Mouse (Mus musculus) stomach, embryonic 14.5 days (tissue): ENCODE results near the gene Setd1a. TPM values are rescaled to one million over a fixed set of nuclear protein-coding genes. Genes with fewer than 3 reads are reported as not detected.
A peak's percentile ranks its signal among the peaks of the same experiment; 100 is the strongest.
"Not testable (repeated sequence)": the region's sequence is repeated elsewhere in the genome, so short reads cannot be mapped to it uniquely, and the experiment has no call there.

Source experiments
- ATAC-seq: fragments of 200-750 bp; cut with Nextera tagmentation; 2 replicates; pipeline ENCODE4 v1.8.0; 2017; ENCODE audit warnings: low read depth, moderate TSS enrichment; ENCODE audit not compliant: insufficient number of reproducible peaks, insufficient read depth, low FRiP score
- H3K27ac ChIP-seq: fragments of 300-500 bp; sonication (generic); 2 replicates; pipeline ENCODE4 v1.5.1; 2014; ENCODE audit warnings: mild to moderate bottlenecking, low read length, moderate library complexity, mixed read lengths
- H3K27me3 ChIP-seq: fragments of 300-500 bp; sonication (generic); 2 replicates; pipeline ENCODE4 v1.6.1; 2014; ENCODE audit warnings: low read length, control low read depth, mixed read lengths; ENCODE audit not compliant: control insufficient read depth, insufficient read depth
- H3K36me3 ChIP-seq: fragments of 300-500 bp; sonication (generic); 2 replicates; pipeline ENCODE4 v1.6.1; 2014; ENCODE audit warnings: mild to moderate bottlenecking, control low read depth, low read length, moderate library complexity, mixed read lengths; ENCODE audit not compliant: control insufficient read depth, insufficient read depth
- H3K4me1 ChIP-seq: fragments of 300-500 bp; sonication (generic); 2 replicates; pipeline ENCODE4 v1.6.1; 2014; ENCODE audit warnings: low read length, control low read depth, mixed read lengths; ENCODE audit not compliant: control insufficient read depth, insufficient read depth
- H3K4me2 ChIP-seq: fragments of 300-500 bp; sonication (generic); replicated peaks from 2 replicates; pipeline ENCODE4 v1.6.1; 2014; ENCODE audit warnings: low read depth, low read length, control low read depth
- H3K4me3 ChIP-seq: fragments of 300-500 bp; sonication (generic); 2 replicates; pipeline ENCODE4 v1.5.1; 2014; ENCODE audit warnings: low read depth, low read length, control low read depth
- H3K9ac ChIP-seq: fragments of 300-500 bp; sonication (generic); replicated peaks from 2 replicates; pipeline ENCODE4 v1.6.1; 2014; ENCODE audit warnings: low read depth, mild to moderate bottlenecking, control low read depth, low read length, moderate library complexity, mixed read lengths
- H3K9me3 ChIP-seq: fragments of 300-500 bp; sonication (generic); 2 replicates; pipeline ENCODE4 v1.6.1; 2016; ENCODE audit warnings: low read depth, low read length, control low read depth; ENCODE audit not compliant: control insufficient read depth
- WGBS: fragments of 180-500 bp; shearing (Covaris S2); extraction: QIAGEN DNeasy Blood & Tissue Kit; methylation state at CpG from one replicate; pipeline ENCODE4 v1.1.7; 2014; 5-methylcytosine and 5-hydroxymethylcytosine counted together
- polyA plus RNA-seq: library from polyadenylated mRNA; unstranded; fragments of >200 nt; fragmentation: Nextera tagmentation; extraction: Ambion mirVana; gene quantifications from 2 replicates; pipeline ENCODE4 v1.2.1, GENCODE M21; 2014

Setd1a gene
- polyA plus RNA-seq, 1 experiment from 2014 or later: 31.2 TPM

DNA sequence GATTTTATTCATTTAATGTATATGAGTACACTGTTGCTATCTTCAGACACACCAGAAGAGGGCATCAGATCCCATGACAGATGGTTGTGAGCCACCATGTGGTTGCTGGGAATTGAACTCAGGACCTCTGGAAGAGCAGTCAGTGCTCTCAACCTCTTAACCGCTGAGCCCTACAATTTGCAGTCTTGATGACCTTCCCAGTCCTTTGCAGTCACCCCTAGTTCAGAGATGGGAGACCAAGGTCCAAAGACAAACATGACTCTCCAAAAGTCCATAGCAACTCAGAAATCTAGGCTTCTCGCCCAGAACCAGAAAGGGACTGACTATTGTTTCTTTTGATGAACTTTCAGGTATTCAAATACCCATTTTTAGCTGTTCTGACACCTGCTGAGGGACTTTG, 63.6 kb downstream of the Setd1a start:
- H3K36me3 ChIP-seq: peaks cover 15% of the 10 kb centered on the region
- not testable (repeated sequence) for H3K4me2 ChIP-seq, H3K4me1 ChIP-seq, H3K9me3 ChIP-seq, H3K4me3 ChIP-seq, H3K27me3 ChIP-seq, ATAC-seq, H3K27ac ChIP-seq, H3K9ac ChIP-seq
- 71% methylated on average over 2 of the region's 2 CpGs for WGBS

DNA sequence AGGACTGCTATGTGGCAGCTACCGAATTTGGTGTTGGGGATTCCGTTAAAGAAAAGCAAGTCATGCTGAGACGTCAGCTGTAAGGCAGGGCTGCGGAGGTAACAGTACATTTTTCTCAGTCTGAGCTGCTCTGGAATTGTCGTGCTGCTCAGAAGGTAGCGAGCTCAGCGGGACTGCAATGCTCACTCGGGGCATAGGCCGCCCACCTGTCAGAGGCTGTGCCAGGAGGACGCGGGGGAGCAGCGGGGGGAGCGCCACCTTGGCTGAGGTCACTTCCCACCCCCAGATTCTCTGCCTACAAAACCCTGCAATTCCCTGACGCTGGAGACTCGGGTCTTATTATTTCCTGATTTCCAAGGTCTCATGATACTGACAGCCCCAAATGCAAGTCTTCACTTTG, 64.4 kb downstream of the Setd1a start:
- 3% methylated on average over 15 of the region's 15 CpGs for WGBS
- peak overlapping the region; percentile 94 for H3K27ac ChIP-seq
- H3K4me1 ChIP-seq: peaks cover 4% of the 10 kb centered on the region
- ATAC-seq: peak; percentile 23; the same call in 1 of the 2 replicates
- H3K9ac ChIP-seq: peak overlapping the region; percentile 61; the same call in 1 of the 2 replicates
- no peaks in the 10 kb centered on the region for H3K9me3 ChIP-seq
- no peaks in the 10 kb centered on the region for H3K27me3 ChIP-seq
- H3K4me3 ChIP-seq: peak overlapping the region; percentile 84
- peaks cover 15% of the 10 kb centered on the region for H3K36me3 ChIP-seq
- H3K4me2 ChIP-seq: peak overlapping the region; percentile 91

DNA sequence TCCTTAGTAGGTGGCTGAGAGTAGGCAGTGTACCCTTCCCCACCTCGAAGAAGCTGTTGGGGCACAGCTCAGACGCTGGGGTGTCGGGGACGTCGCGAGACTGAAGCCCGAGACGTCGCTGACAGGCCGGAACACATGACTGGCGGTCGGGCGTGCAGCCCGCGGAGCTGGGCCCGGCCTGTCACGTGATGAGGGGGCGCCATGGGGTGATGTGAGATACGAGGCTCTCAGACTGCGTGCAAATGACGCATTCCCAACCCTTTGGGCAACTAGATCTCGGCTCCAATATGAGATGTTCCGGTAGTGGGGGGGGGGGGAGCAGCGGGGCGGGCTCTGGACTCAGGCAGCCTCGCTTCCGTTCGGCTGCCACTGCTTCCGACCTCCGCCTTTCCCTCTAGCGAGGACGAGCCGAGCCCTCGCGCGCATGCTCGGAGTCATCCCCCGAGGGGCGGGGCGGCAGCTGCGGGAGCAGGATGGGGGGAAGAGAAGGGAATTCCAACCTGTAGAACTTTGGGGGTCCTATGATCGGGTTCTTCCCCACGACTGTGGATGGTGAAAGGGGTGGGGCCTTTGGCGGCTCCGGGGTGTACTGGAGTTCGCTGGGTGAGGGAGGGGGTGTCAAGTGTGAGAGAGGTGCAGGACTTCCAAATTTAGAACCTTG, 65.0 kb downstream of the Setd1a start:
- peak overlapping the region; percentile 91 for H3K4me2 ChIP-seq
- peak; percentile 93 for ATAC-seq
- H3K4me1 ChIP-seq: peaks cover 4% of the 10 kb centered on the region
- peak overlapping the region; percentile 61 for H3K9ac ChIP-seq
- H3K36me3 ChIP-seq: peaks cover 18% of the 10 kb centered on the region
- no peaks in the 10 kb centered on the region for H3K9me3 ChIP-seq
- WGBS: under 1% methylated on average over 39 of the region's 46 CpGs
- peak overlapping the region; percentile 84 for H3K4me3 ChIP-seq
- H3K27ac ChIP-seq: peak overlapping the region; percentile 94
- H3K27me3 ChIP-seq: no peaks in the 10 kb centered on the region

DNA sequence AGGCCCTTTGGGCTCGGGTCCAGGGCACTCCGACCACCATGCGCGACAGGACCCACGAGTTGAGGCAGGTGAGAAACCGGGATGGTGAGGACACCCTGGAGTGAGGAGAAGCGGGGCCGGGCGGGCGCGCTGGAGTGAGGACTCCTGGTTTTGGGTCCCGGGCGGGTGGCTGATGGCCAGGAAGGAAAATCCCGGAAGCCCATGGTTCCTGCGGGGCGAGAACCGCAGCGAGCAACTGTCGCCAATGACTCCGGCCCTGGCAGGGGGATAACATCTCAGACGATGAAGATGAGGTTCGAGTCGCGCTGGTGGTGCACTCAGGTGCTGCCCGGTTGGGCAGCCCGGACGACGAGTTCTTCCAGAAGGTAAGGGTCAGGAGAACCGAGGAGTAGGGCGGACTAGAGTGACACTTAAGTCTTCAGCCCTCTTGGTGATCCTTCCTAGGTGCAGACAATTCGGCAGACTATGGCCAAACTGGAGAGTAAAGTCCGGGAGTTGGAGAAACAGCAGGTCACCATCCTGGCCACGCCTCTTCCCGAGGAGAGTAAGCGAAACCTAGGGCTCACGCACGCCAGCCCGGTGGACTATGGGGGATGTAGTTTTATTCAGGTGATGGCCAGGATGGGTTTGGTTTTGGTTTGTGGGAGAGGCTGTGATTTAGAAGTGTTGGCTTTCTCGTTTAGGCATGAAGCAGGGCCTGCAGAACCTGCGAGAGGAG, 65.7 kb downstream of the Setd1a start:
- peak; percentile 64 for ATAC-seq
- peak overlapping the region; percentile 94 for H3K27ac ChIP-seq
- under 1% methylated on average over 40 of the region's 40 CpGs for WGBS
- peak overlapping the region; percentile 91 for H3K4me2 ChIP-seq
- H3K9me3 ChIP-seq: no peaks in the 10 kb centered on the region
- H3K27me3 ChIP-seq: no peaks in the 10 kb centered on the region
- H3K9ac ChIP-seq: peak overlapping the region; percentile 61
- H3K4me1 ChIP-seq: peaks cover 4% of the 10 kb centered on the region
- peaks cover 23% of the 10 kb centered on the region for H3K36me3 ChIP-seq
- H3K4me3 ChIP-seq: peak overlapping the region; percentile 84

Other genes with a start within 250 kb of the Setd1a start
- 7.2 and 11.3 TPM in 2 replicates for gene Tmem265, start 215.3 kb upstream of the Setd1a start, polyA plus RNA-seq
- gene Phkg2, start 203.3 kb upstream of the Setd1a start, polyA plus RNA-seq: 46.4 and 47.4 TPM in 2 replicates
- 7.8 and 8.2 TPM in 2 replicates for gene Ccdc189, start 188.1 kb upstream of the Setd1a start, polyA plus RNA-seq
- 37.0 and 39.9 TPM in 2 replicates for gene Rnf40, start 187.9 kb upstream of the Setd1a start, polyA plus RNA-seq
- gene Zfp629, start 160.9 kb upstream of the Setd1a start, polyA plus RNA-seq: 16.0 and 17.2 TPM in 2 replicates
- 57.8 and 65.2 TPM in 2 replicates for gene Bcl7c, start 67.7 kb upstream of the Setd1a start, polyA plus RNA-seq
- gene Ctf1, start 63.9 kb upstream of the Setd1a start, polyA plus RNA-seq: 20.1 and 22.1 TPM in 2 replicates
- 0.32 and 0.66 TPM in 2 replicates for gene Ctf2, start 44.5 kb upstream of the Setd1a start, polyA plus RNA-seq
- gene Fbxl19, start 32.1 kb upstream of the Setd1a start, polyA plus RNA-seq: 3.9 and 6.2 TPM in 2 replicates
- gene Orai3, start 6.9 kb upstream of the Setd1a start, polyA plus RNA-seq: 19.6 and 24.8 TPM in 2 replicates
- not detected in 2 replicates for gene Gm49388, start 8.9 kb downstream of the Setd1a start, polyA plus RNA-seq
- 21.1 and 22.7 TPM in 2 replicates for gene Hsd3b7, start 23.9 kb downstream of the Setd1a start, polyA plus RNA-seq
- 29.1 and 29.7 TPM in 2 replicates for gene Stx4a, start 47.6 kb downstream of the Setd1a start, polyA plus RNA-seq
- 5.3 and 6.3 TPM in 2 replicates for gene Stx1b, start 47.9 kb downstream of the Setd1a start, polyA plus RNA-seq
- gene Zfp646, start 99.6 kb downstream of the Setd1a start, polyA plus RNA-seq: 17.1 and 18.9 TPM in 2 replicates
- 13.7 and 18.0 TPM in 2 replicates for gene Zfp668, start 100.2 kb downstream of the Setd1a start, polyA plus RNA-seq
- 0.95 and 1.4 TPM in 2 replicates for gene Prss53, start 114.3 kb downstream of the Setd1a start, polyA plus RNA-seq
- gene Gm21974, start 118.8 kb downstream of the Setd1a start, polyA plus RNA-seq: not detected in 2 replicates
- gene Vkorc1, start 118.9 kb downstream of the Setd1a start, polyA plus RNA-seq: 158 and 184 TPM in 2 replicates
- gene Bckdk, start 127.4 kb downstream of the Setd1a start, polyA plus RNA-seq: 152 TPM in 2 replicates
- 40.3 and 43.0 TPM in 2 replicates for gene Kat8, start 135.8 kb downstream of the Setd1a start, polyA plus RNA-seq
- gene Prss8, start 153.4 kb downstream of the Setd1a start, polyA plus RNA-seq: 48.2 and 55.5 TPM in 2 replicates
- gene Prss36, start 170.1 kb downstream of the Setd1a start, polyA plus RNA-seq: 8.2 and 8.5 TPM in 2 replicates
- gene Fus, start 190.8 kb downstream of the Setd1a start, polyA plus RNA-seq: 71.4 and 72.4 TPM in 2 replicates
- 71.4 and 74.6 TPM in 2 replicates for gene Pycard, start 217.2 kb downstream of the Setd1a start, polyA plus RNA-seq
- 0.19 TPM in 1 of 2 replicates, not detected in the other for gene Trim72, start 227.3 kb downstream of the Setd1a start, polyA plus RNA-seq